Mouse (Mus musculus): Measurements from ENCODE around the gene Acly.
A peak's percentile ranks its signal among the peaks of the same experiment; 100 is the strongest.

Acly gene

DNA sequence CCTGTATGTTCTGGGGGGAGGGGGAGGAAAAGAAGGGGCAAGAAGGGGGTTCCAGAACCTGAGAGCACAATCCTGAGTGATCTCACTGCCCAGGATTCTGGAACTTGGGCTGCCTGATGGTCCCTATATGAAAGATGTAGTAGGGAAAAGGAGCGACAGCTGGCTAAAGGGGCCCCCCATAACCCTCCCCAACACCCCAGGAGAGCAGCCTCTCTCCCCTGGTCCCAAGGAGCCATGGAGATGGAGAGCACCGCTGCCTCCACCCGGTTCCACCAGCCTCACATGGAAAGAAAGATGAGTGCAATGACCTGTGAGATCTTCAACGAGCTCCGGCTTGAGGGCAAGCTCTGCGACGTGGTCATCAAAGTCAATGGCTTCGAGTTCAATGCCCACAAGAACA, 86.0 kb downstream of the Acly start, which contains the start of the genes Nt5c3b and Klhl10:
Gene Nt5c3b, minus strand, starts transcription at position 12 of the 400 bp plus-strand sequence.
Gene Klhl10, plus strand, starts transcription at position 121 of the 400 bp plus-strand sequence.
- DNase-seq (ENCODE audit: low spot score in 2 of 2) = no peak

DNA sequence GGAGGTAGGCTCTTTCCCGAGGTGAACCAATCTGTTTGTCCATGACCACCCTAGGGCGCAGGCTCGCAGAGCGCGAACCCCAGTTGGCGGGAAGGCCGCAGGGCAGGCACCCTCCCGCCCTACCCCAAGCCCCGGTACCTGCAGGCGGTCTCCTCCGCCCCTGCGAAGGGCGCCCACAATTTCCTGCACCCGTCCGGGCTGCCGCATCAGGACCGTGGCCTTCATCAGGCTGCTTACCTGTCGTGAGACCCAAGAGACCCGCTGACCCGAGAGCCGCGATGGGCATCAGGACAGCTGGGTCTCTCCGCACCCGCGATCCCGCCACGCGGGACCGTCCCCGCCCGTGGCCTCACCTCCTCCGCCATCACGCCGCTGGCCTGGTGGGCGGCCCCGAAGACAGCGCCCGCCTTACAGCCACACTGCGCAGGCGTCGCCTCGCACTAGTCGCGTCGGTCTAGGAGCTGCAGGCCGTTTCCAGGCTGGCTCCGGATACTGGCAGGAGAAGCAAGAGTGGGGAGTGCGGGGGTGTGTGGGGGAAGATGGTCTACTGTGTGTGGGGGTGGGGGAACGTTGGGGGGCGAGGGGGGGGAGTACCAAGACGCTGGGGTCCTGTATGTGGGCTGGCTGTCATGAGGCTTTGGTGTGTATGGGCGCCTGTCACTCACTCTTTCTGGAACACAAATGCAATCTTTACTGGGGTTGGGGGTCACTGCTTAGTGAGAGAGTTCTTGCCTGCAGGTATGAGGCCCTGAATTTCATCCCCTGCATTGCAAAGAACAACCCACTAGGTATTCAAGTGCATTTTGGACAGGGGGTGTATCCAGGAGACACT, 86.9 kb downstream of the Acly start:
- DNase-seq (ENCODE audit: low spot score in 2 of 2) = peak; percentile 83 to 84

DNA sequence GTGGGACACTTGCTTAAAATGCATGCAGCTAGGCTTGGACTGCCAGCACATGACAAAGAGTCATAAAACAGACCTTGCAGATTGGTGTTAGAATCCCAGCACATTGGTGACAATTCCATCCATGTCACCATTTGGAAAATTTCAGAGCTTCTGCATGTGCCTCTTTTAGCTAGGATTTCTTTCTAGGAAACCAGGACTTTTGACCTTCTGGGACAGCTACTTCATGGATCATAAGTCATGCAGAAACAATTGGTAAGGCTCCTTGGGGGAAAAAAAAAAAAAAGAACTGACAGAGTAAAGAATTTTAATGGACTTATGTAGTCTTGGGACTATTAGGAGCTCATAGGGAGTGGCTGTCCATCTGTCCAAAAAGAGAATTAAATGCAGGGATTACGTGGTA, 89.9 kb downstream of the Acly start:
- no peak for DNase-seq (ENCODE audit: low spot score in 2 of 2)

- DNase-seq (ENCODE audit: low spot score in 2 of 2) = no peak
Observed at GRCm38 (mm10) chr11:100435678-100436246, 92.0 kb downstream of the Acly start.

- no peak for DNase-seq (ENCODE audit: low spot score in 2 of 2)
Observed at GRCm38 (mm10) chr11:100432002-100432401, 95.8 kb downstream of the Acly start.

DNA sequence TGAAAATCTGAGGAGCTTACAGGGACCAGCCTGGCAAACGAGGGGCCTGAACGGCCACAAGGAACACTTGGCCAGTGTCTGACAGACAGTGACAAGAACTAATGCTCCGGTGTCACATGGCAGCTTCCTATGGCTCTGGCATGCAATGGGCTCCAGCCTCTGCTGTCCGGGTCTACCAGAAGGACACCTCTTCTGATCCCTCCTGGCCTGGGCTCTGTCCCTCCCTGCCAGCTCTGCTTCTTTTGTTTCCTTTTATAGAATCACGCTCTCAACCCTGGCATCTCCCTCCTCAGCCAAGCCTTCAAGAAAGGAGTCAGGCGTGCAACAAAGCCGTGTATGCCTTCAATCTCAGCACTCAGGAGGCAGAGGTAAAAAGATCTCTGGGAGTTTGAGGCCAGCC, 97.7 kb downstream of the Acly start:
- DNase-seq (ENCODE audit: low spot score in 2 of 2) = no peak

- no peak for DNase-seq (ENCODE audit: low spot score in 2 of 2)
Observed at GRCm38 (mm10) chr11:100428612-100429199, 99.1 kb downstream of the Acly start.

DNA sequence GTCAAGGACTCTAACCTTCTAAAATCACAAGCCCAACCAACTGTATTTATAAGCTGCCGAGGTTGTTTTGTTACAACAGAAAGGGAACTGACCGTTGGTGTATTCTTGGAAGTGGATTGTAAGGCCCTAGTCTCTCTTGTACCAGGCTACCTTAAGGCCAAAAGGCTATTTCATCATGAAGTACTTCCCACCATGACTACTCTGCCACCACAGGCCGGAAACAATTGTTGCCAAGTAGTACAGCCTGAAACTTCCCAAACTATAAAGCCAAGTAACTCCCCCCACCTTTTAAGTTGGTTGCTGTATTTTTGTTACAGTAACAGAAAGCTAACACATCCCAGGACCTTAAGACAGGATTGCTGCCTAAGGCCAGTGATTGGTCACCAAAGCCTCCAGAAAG, 101.0 kb downstream of the Acly start:
- DNase-seq (ENCODE audit: low spot score in 2 of 2) = no peak
